Mouse (Mus musculus) embryonic fibroblast, embryonic 13.5 days (primary cell): ENCODE measurements at regions not wholly inside any gene's neighbourhood (a gene's known extent, or its start where the extent isn't known, plus 50 kb on each side); places are given as distances from the start of the nearest gene placed in this dataset.

Source experiments
- CTCF ChIP-seq: IDR thresholded peaks from 2 replicates; pipeline ENCODE4 v1.5.1; 2011; ENCODE audit warnings: mild to moderate bottlenecking, control low read depth, low read length, moderate library complexity, borderline replicate concordance; ENCODE audit not compliant: insufficient read depth
- POLR2A ChIP-seq: IDR thresholded peaks from 2 replicates; pipeline ENCODE4 v1.6.1; 2011; ENCODE audit warnings: low read depth, mild to moderate bottlenecking, control low read depth, low read length, moderate library complexity

DNA sequence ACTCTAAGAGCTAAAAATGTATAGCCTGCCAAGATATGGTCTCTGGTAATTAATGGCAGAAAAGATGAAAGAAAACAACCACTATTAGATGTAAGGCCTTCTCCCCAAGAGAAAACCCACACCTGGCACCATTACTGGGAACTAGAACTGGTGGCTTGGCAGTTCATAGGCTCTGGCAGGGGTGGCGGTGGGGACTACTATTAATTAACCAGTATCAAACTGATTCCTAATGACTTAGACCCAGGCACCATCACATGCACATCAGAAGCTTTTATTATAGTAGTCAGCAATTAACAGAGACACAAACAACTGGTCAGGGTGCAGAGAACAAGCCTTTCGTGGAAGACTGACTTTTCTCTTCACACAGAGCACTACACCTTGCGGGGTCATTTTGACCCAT lies 296.0 kb downstream of the Etaa1 start:
- TF ChIP-seq CTCF, result no peak
- no peak for TF ChIP-seq POLR2A
